Mouse (Mus musculus): Measurements from ENCODE around the gene Agrp. TPM values are rescaled to one million over a fixed set of nuclear protein-coding genes. Genes with fewer than 3 reads are reported as not detected.

Agrp gene
- polyA plus RNA-seq, 1 experiment, result 0.47 TPM

DNA sequence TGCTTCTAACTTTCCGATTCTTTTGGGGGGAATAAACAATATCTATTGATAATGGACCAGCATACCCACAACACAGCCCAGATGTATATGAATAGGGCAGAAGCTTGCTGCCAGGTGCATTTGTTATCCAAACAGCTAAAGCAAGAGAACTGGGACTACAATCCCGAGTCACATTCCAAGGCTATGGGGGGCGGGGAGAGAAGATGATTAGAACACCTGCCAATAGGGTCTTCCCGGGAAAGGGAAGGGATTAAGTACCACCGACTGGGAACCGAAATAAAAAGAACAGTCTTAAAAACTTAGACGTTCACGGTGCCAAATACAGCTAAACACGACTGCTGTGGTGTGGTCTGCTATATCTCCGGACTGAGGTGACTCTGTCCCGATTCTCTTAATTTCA is 1.7 kb downstream of the Agrp start:
- H3K79me2 ChIP-seq (ENCODE audit: control insufficient read depth, insufficient read depth), result peaks cover 41% of the 10 kb centered on the region
- no peak for TF ChIP-seq SRF (IDR thresholded peaks at IDR 0.05; ENCODE audit: control insufficient read depth, insufficient read length, low read depth)
- TF ChIP-seq POLR2A (IDR thresholded peaks at IDR 0.05; ENCODE audit: insufficient read length, low read depth), result no peak
- no peak for TF ChIP-seq E2F4 (IDR thresholded peaks at IDR 0.05; ENCODE audit: insufficient read depth)
- no peak for TF ChIP-seq TCF3 (IDR thresholded peaks at IDR 0.05; ENCODE audit: insufficient read length, low read depth)
- no peak for TF ChIP-seq USF1 (IDR thresholded peaks at IDR 0.05; ENCODE audit: low read depth)
- TF ChIP-seq MAX (IDR thresholded peaks at IDR 0.05; ENCODE audit: low read depth), result no peak
- no peak for TF ChIP-seq CEBPB (IDR thresholded peaks at IDR 0.05; ENCODE audit: insufficient read depth, poor library complexity, severe bottlenecking)
- TF ChIP-seq REST (IDR thresholded peaks at IDR 0.05; ENCODE audit: insufficient read depth, insufficient read length), result no peak
- no peak for TF ChIP-seq TCF12 (IDR thresholded peaks at IDR 0.05; ENCODE audit: insufficient read depth, poor library complexity, severe bottlenecking)
- TF ChIP-seq POLR2AphosphoS2 (IDR thresholded peaks at IDR 0.05; ENCODE audit: insufficient read length, low read depth), result no peak
- no peak for TF ChIP-seq MYOG (IDR thresholded peaks at IDR 0.05; ENCODE audit: control insufficient read depth in 1 of 3, insufficient read depth in 1 of 3, insufficient read length in 2 of 3, low read depth in 2 of 3)
- no peak for TF ChIP-seq MYOD1 (IDR thresholded peaks at IDR 0.05; ENCODE audit: control insufficient read depth in 1 of 3, insufficient read length in 2 of 3, low read depth in 2 of 3)
- peak overlapping the region; percentile 94 for H3ac ChIP-seq (ENCODE audit: control insufficient read depth, insufficient read length)
- no peaks in the 10 kb centered on the region for H3K36me3 ChIP-seq (ENCODE audit: control insufficient read depth, insufficient read depth)
- H3K27me3 ChIP-seq (ENCODE audit: control insufficient read depth, insufficient read depth, insufficient read length), result no peaks in the 10 kb centered on the region
- H3K4me2 ChIP-seq (ENCODE audit: low read depth), result peak overlapping the region; percentile 81
- H3K4me3 ChIP-seq, result peak overlapping the region; percentile 63

DNA sequence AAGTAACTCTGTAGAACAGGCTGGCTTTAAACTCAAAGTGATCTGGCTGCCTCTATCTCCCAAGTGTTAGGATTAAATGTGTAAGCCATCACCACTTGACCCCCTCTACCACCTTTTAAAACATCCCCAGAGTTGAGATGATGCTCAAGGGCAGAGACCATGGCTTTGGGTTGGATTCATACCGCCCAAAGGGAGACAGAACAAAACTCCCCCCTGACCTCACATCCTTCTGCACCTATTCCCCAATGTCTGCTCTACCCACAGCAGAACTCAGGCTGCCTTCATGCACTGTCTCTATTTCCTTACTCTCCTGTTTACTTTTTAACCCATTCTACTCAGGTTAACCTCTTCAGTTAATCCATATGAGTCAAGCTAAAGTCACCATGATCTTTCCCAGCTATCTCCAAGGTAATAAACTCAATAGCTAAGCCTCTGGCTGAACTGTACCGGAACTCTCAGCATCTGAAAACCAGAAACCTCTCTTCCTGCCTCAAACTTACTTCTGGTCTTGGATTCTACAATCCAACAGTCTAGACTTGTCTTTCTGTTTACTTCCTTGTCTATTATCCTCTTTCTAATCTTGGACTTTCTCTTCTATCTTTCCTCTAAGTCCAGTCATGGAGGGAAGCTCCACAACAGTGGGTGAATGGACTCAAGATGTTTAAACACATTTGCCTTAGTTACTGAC is 2.3 kb downstream of the Agrp start:
- Histone ChIP-seq H3K27me3 (ENCODE audit: control insufficient read depth, insufficient read depth, insufficient read length) (no peaks in the 10 kb centered on the region), H3K36me3 (ENCODE audit: control insufficient read depth, insufficient read depth) (no peaks in the 10 kb centered on the region), H3K4me3 (peak overlapping the region; percentile 63), H3K4me2 (ENCODE audit: low read depth) (peak overlapping the region; percentile 81), H3K79me2 (ENCODE audit: control insufficient read depth, insufficient read depth) (peaks cover 36% of the 10 kb centered on the region), H3ac (ENCODE audit: control insufficient read depth, insufficient read length) (no peak overlapping the region)
- TF ChIP-seq E2F4 (IDR thresholded peaks at IDR 0.05; ENCODE audit: insufficient read depth) (no peak), USF1 (IDR thresholded peaks at IDR 0.05; ENCODE audit: low read depth) (no peak)

DNA sequence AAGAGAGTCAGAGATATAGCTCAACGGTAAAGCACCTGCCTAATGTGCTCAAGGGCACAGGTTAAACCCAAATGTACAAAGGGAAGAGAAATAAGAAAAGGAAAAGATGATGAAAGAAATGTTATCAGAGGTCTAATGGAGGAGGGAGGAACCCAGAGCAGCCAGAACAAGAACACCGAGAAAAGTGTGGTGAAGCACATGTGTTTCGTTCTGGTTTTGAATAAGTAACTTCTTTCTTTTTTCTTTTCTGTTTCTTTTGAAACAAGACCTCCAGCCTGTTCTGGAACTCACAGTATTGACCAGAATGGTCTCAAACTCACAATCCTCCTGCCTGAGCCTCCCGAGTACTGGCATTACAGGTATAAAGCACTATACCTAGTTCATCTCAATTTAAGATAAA is 7.9 kb downstream of the Agrp start:
- no peak overlapping the region for H3K4me2 ChIP-seq (ENCODE audit: low read depth)
- H3K4me3 ChIP-seq, result no peak overlapping the region
- no peaks in the 10 kb centered on the region for H3K27me3 ChIP-seq (ENCODE audit: control insufficient read depth, insufficient read depth, insufficient read length)
- no peak overlapping the region for H3ac ChIP-seq (ENCODE audit: control insufficient read depth, insufficient read length)
- TF ChIP-seq USF1 (IDR thresholded peaks at IDR 0.05; ENCODE audit: low read depth), result no peak
- TF ChIP-seq POLR2AphosphoS2 (IDR thresholded peaks at IDR 0.05; ENCODE audit: insufficient read length, low read depth), result no peak
- TF ChIP-seq REST (IDR thresholded peaks at IDR 0.05; ENCODE audit: insufficient read depth, insufficient read length), result no peak
- no peak for TF ChIP-seq POLR2A (IDR thresholded peaks at IDR 0.05; ENCODE audit: insufficient read length, low read depth)
- no peak for TF ChIP-seq TCF12 (IDR thresholded peaks at IDR 0.05; ENCODE audit: insufficient read depth, poor library complexity, severe bottlenecking)
- H3K36me3 ChIP-seq (ENCODE audit: control insufficient read depth, insufficient read depth), result no peaks in the 10 kb centered on the region
- H3K79me2 ChIP-seq (ENCODE audit: control insufficient read depth, insufficient read depth), result peaks cover 9% of the 10 kb centered on the region

DNA sequence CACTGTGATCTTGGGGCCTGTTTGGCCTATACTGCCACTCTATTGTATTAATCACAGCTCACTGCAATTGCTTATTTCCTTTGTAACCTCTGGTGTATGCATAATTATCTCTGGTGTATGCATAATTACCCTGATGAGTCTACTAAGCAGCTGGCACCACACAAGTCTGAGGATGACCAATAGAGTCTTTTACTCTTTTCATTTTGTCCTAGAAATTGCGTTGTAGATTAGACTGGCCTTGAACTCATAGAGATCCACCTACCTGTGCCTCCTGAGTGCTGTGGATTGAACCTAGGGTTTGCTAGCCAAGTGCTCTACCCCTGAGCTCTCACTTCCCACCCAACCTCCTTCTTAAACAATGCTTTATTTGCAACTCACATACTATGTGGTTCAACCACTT is 11.1 kb downstream of the Agrp start:
- Histone ChIP-seq H3ac (ENCODE audit: control insufficient read depth, insufficient read length) (no peak overlapping the region), H3K79me2 (ENCODE audit: control insufficient read depth, insufficient read depth) (peaks cover 3% of the 10 kb centered on the region), H3K36me3 (ENCODE audit: control insufficient read depth, insufficient read depth) (no peaks in the 10 kb centered on the region), H3K27me3 (ENCODE audit: control insufficient read depth, insufficient read depth, insufficient read length) (no peaks in the 10 kb centered on the region), H3K4me2 (ENCODE audit: low read depth) (no peak overlapping the region), H3K4me3 (no peak overlapping the region)
- TF ChIP-seq MYOD1 (IDR thresholded peaks at IDR 0.05; ENCODE audit: control insufficient read depth in 1 of 3, insufficient read length in 2 of 3, low read depth in 2 of 3) (no peak), TCF3 (IDR thresholded peaks at IDR 0.05; ENCODE audit: insufficient read length, low read depth) (no peak), POLR2AphosphoS2 (IDR thresholded peaks at IDR 0.05; ENCODE audit: insufficient read length, low read depth) (no peak), CEBPB (IDR thresholded peaks at IDR 0.05; ENCODE audit: insufficient read depth, poor library complexity, severe bottlenecking) (no peak), MYOG (IDR thresholded peaks at IDR 0.05; ENCODE audit: control insufficient read depth in 1 of 3, insufficient read depth in 1 of 3, insufficient read length in 2 of 3, low read depth in 2 of 3) (no peak), MAX (IDR thresholded peaks at IDR 0.05; ENCODE audit: low read depth) (no peak), TCF12 (IDR thresholded peaks at IDR 0.05; ENCODE audit: insufficient read depth, poor library complexity, severe bottlenecking) (no peak), USF1 (IDR thresholded peaks at IDR 0.05; ENCODE audit: low read depth) (no peak), E2F4 (IDR thresholded peaks at IDR 0.05; ENCODE audit: insufficient read depth) (no peak), POLR2A (IDR thresholded peaks at IDR 0.05; ENCODE audit: insufficient read length, low read depth) (no peak), SRF (IDR thresholded peaks at IDR 0.05; ENCODE audit: control insufficient read depth, insufficient read length, low read depth) (no peak), REST (IDR thresholded peaks at IDR 0.05; ENCODE audit: insufficient read depth, insufficient read length) (no peak)

DNA sequence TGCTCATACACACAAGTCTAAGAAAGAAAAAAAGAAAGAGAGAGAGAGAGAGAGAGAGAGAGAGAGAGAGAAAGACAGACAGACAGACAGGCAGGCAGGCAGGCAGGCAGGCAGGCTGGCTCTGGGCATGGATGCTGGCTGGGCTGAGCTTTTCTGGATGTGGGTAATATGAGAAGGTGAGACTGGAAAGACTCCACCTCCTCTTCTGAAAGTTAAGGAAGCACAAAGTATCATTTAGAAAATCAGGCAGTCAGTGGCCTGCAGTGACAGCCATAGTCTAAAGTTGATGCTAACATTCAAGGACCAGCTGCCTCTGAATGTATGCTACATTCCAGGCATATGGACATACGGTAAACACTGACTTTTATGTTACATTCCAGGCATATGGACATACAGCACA is 12.4 kb downstream of the Agrp start:
- TF ChIP-seq E2F4 (IDR thresholded peaks at IDR 0.05; ENCODE audit: insufficient read depth), result no peak
- TF ChIP-seq POLR2AphosphoS2 (IDR thresholded peaks at IDR 0.05; ENCODE audit: insufficient read length, low read depth), result no peak
- TF ChIP-seq MYOG (IDR thresholded peaks at IDR 0.05; ENCODE audit: control insufficient read depth in 1 of 3, insufficient read depth in 1 of 3, insufficient read length in 2 of 3, low read depth in 2 of 3), result no peak
- no peak for TF ChIP-seq TCF3 (IDR thresholded peaks at IDR 0.05; ENCODE audit: insufficient read length, low read depth)
- TF ChIP-seq MAX (IDR thresholded peaks at IDR 0.05; ENCODE audit: low read depth), result no peak
- TF ChIP-seq TCF12 (IDR thresholded peaks at IDR 0.05; ENCODE audit: insufficient read depth, poor library complexity, severe bottlenecking), result no peak
- no peak for TF ChIP-seq SRF (IDR thresholded peaks at IDR 0.05; ENCODE audit: control insufficient read depth, insufficient read length, low read depth)
- no peak for TF ChIP-seq REST (IDR thresholded peaks at IDR 0.05; ENCODE audit: insufficient read depth, insufficient read length)
- TF ChIP-seq POLR2A (IDR thresholded peaks at IDR 0.05; ENCODE audit: insufficient read length, low read depth), result no peak
- Histone ChIP-seq H3K36me3 (ENCODE audit: control insufficient read depth, insufficient read depth) (peaks cover 5% of the 10 kb centered on the region), H3K4me2 (ENCODE audit: low read depth) (no peak overlapping the region)

More for the DNA sequence above, 12.4 kb downstream of the Agrp start:
- Histone ChIP-seq H3K27me3 (ENCODE audit: control insufficient read depth, insufficient read depth, insufficient read length) (no peaks in the 10 kb centered on the region), H3K4me3 (no peak overlapping the region), H3K79me2 (ENCODE audit: control insufficient read depth, insufficient read depth) (no peaks in the 10 kb centered on the region), H3ac (ENCODE audit: control insufficient read depth, insufficient read length) (no peak overlapping the region)
